In the genomic region with DNA sequence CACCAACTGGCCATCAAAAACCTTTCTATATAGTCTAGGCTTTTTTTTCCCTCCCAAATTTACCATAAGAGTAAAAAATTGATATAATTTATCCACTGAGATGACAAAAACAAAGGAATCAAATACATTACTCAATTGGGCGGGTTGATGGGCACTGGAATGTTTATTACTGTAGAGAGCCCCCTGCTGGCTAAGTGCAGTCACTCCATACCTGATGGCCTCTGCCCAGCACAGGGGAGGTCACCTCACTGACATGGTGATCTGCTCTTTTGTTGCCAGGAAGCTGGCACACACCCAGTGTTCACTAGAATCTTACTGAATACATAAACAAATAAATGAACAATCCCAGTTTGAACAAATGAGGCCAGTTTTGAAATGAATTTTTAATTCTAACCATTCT, we compare ENCODE assay signal across 8 mouse cellular contexts. TPM values are rescaled to one million over a fixed set of nuclear protein-coding genes. Genes with fewer than 3 reads are reported as not detected.
DNase-seq lines count a peak whose midpoint lies in the region; TF ChIP-seq lines count a peak whose summit lies in the region.

No protein-coding gene starts in this region.

- no peak overlapping the region for H3K27ac ChIP-seq in cortical plate, adult 2 months (ENCODE audit: insufficient read depth, low read length)

- peak; percentile 27 to 74 for DNase-seq in adrenal gland, adult (ENCODE audit: inconsistent age in 2 of 2, low spot score in 1 of 2)
- DNase-seq in adrenal gland, adult 8-10 months = no peak
- peak; percentile 19 for DNase-seq in ovary, postnatal 14 days (ENCODE audit: low spot score)
- no peak for DNase-seq in ovary, adult 18-20 months (ENCODE audit: low spot score)
- peak; percentile 61 for DNase-seq in kidney, postnatal 10 days
- peak; percentile 39 for DNase-seq in mesoderm, embryonic 11.5 days (ENCODE audit: low read depth, low spot score)
- DNase-seq in left cerebral cortex, postnatal 36 days (ENCODE audit: low spot score in 2 of 2) = no peak

- H3K4me1 ChIP-seq in cortical plate, adult 2 months (ENCODE audit: control insufficient read depth, insufficient read depth, low read length) = no peaks in the 10 kb centered on the region

- peak; percentile 38; the same call in 1 of the 2 replicates for TF ChIP-seq CTCF in cortical plate, adult 2 months (IDR thresholded peaks at IDR 0.05; ENCODE audit: extremely low read depth, insufficient read depth, low read length)

- no peak overlapping the region for H3K4me3 ChIP-seq in cortical plate, adult 2 months (ENCODE audit: insufficient read depth, low read length)

- intact Hi-C loops in left cerebral cortex, postnatal 36 days (cut with DNase I) = no loop called here

- no peak for TF ChIP-seq POLR2A in cortical plate, adult 2 months (IDR thresholded peaks at IDR 0.05; ENCODE audit: extremely low read depth, insufficient read depth, low read length)

RNA-seq across cellular contexts. Expression of a gene that starts 40.9 kb away (rescaled TPM):
- total RNA-seq in adrenal gland, adult 8-10 months (2022) = 10 to 100 TPM in 1 of 4 experiments, 1 to 10 TPM in 3; 8.5 to 12.8 (median 9.1) TPM
- 25.9 and 26.6 TPM in 2 replicates for polyA plus RNA-seq in cortical plate, adult 2 months (2012; rRNA removed)
- 10 to 100 TPM; 37.9 to 41.7 TPM for total RNA-seq in left cerebral cortex, postnatal 36 days (2021)

Comparison
In these comparisons a context has a peak if more than half of its experiments do, and no peak if none do; other contexts are left out.
1. DNase-seq: peak in adrenal gland, adult (2 of 2), ovary, postnatal 14 days (single experiment), kidney, postnatal 10 days (single experiment) and mesoderm, embryonic 11.5 days (single experiment); none in adrenal gland, adult 8-10 months (single experiment), ovary, adult 18-20 months (single experiment) and left cerebral cortex, postnatal 36 days (0 of 2).